In the genomic region with DNA sequence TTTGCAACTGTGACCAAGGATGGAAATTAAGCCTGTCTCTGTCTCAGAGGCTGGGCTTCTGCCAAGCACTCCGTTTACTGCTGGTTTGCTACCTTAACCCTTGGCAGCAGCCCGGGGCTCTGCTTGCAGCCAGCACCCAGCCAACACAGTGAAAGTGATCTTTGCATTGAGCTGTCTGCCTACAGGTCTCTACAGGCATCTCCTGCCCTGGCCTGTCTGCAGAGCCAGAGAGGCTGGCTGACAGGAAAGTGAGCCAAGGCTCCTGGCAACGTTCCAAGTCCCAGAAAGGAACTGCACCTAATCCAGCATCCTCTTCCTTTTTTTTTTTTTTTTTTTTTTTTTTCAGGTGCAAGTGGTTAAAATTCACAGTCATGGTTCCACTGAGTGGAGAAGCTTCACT, we compare ENCODE assay signal across 7 mouse cellular contexts.
DNase-seq lines count a peak whose midpoint lies in the region; ATAC-seq and TF ChIP-seq lines count a peak whose summit lies in the region.

No protein-coding gene starts in this region.

- H3K9ac ChIP-seq in CH12.LX (ENCODE audit: insufficient read depth, low read depth), result peak overlapping the region; percentile 86
- H3K9ac ChIP-seq in embryonic facial prominence, embryonic 11.5 days (replicated peaks; ENCODE audit: low read length), result no peak overlapping the region
- no peak overlapping the region for H3K9ac ChIP-seq in heart, embryonic 12.5 days

- TF ChIP-seq POLR2A in CH12.LX (IDR thresholded peaks at IDR 0.05; ENCODE audit: low read depth, low read length), result no peak

- no peaks in the 10 kb centered on the region for H3K36me3 ChIP-seq in CH12.LX (replicated peaks in 1 of 2; ENCODE audit: control insufficient read depth in 1 of 2, insufficient read depth in 1 of 2, low read length in 1 of 2)
- H3K36me3 ChIP-seq in embryonic facial prominence, embryonic 11.5 days (replicated peaks; ENCODE audit: control insufficient read depth, insufficient read depth, low read depth, low read length), result no peaks in the 10 kb centered on the region
- H3K36me3 ChIP-seq in heart, embryonic 12.5 days, result no peaks in the 10 kb centered on the region

- no peak for TF ChIP-seq EP300 in CH12.LX (IDR thresholded peaks at IDR 0.05; ENCODE audit: low read length)

- DNase-seq in CH12.LX (ENCODE audit: extremely low read depth), result peak; percentile 54
- DNase-seq in adrenal gland, adult (ENCODE audit: inconsistent age in 2 of 2, low spot score in 1 of 2), result peak; percentile 65 to 86
- DNase-seq in embryonic facial prominence, embryonic 11.5 days (ENCODE audit: low spot score), result peak; percentile 73
- DNase-seq in kidney, postnatal 14 days, result peak; percentile 74
- DNase-seq in lung, postnatal 10 days, result peak; percentile 64
- DNase-seq in spleen, postnatal 36 days (ENCODE audit: low spot score in 2 of 2), result peak; percentile 28 to 44

- 35% methylated on average over 3 of the region's 3 CpGs for WGBS in embryonic facial prominence, embryonic 11.5 days
- 17% methylated on average over 3 of the region's 3 CpGs for WGBS in heart, embryonic 12.5 days

- no peaks in the 10 kb centered on the region for H3K9me3 ChIP-seq in CH12.LX (replicated peaks; ENCODE audit: low read length)
- H3K9me3 ChIP-seq in embryonic facial prominence, embryonic 11.5 days (replicated peaks; ENCODE audit: control insufficient read depth, low read length), result no peaks in the 10 kb centered on the region
- no peaks in the 10 kb centered on the region for H3K9me3 ChIP-seq in heart, embryonic 12.5 days (replicated peaks)

- no peaks in the 10 kb centered on the region for H3K27me3 ChIP-seq in CH12.LX (replicated peaks)
- H3K27me3 ChIP-seq in embryonic facial prominence, embryonic 11.5 days (ENCODE audit: control insufficient read depth, insufficient read depth, low read length), result no peaks in the 10 kb centered on the region
- no peaks in the 10 kb centered on the region for H3K27me3 ChIP-seq in heart, embryonic 12.5 days (replicated peaks)

- in situ Hi-C loops in CH12.LX (cut with MboI; ENCODE audit: low pct_ligation_motif_present, low pct_unique_long_range_greater_than_20kb, low sequenced_read_pairs), result no loop called here

- TF ChIP-seq CTCF in CH12.LX (conservative IDR thresholded peaks at IDR 0.05 in 1 of 2, IDR thresholded peaks at IDR 0.05 in 1 of 2; ENCODE audit: low read depth in 2 of 2, low read length in 2 of 2), result no peak

- no peak for ATAC-seq in embryonic facial prominence, embryonic 11.5 days (replicated peaks; ENCODE audit: insufficient number of reproducible peaks, low FRiP score, low TSS enrichment, low read depth)
- ATAC-seq in heart, embryonic 12.5 days (ENCODE audit: insufficient number of reproducible peaks, low FRiP score), result 0 out of 2 replicates have a peak, but pooled peaks have one; percentile 36

- H3K4me2 ChIP-seq in CH12.LX (ENCODE audit: insufficient read depth, low read depth, poor library complexity, severe bottlenecking), result peak overlapping the region; percentile 87
- H3K4me2 ChIP-seq in embryonic facial prominence, embryonic 11.5 days (ENCODE audit: low read depth, low read length), result no peak overlapping the region
- no peak overlapping the region for H3K4me2 ChIP-seq in heart, embryonic 12.5 days

- H3K4me1 ChIP-seq in CH12.LX (ENCODE audit: control insufficient read depth in 1 of 2, insufficient read depth in 2 of 2), result peaks cover 20 to 63% of the 10 kb centered on the region in 2 experiments
- no peaks in the 10 kb centered on the region for H3K4me1 ChIP-seq in embryonic facial prominence, embryonic 11.5 days (ENCODE audit: control insufficient read depth, insufficient read depth, low read length)
- peaks cover 19% of the 10 kb centered on the region for H3K4me1 ChIP-seq in heart, embryonic 12.5 days (replicated peaks)

- peak overlapping the region in 1 of 3 experiments; percentile 53 for H3K4me3 ChIP-seq in CH12.LX (replicated peaks in 1 of 3; ENCODE audit: low read depth in 2 of 3, low read length in 2 of 3, poor library complexity in 1 of 3)
- H3K4me3 ChIP-seq in embryonic facial prominence, embryonic 11.5 days (ENCODE audit: low read depth, low read length), result no peak overlapping the region
- H3K4me3 ChIP-seq in heart, embryonic 12.5 days, result no peak overlapping the region

- peak; percentile 1 for TF ChIP-seq RAD21 in CH12.LX (IDR thresholded peaks at IDR 0.05; ENCODE audit: low read depth, low read length)

- H3K27ac ChIP-seq in CH12.LX (ENCODE audit: insufficient read depth, low read depth), result peak overlapping the region; percentile 99
- H3K27ac ChIP-seq in embryonic facial prominence, embryonic 11.5 days (replicated peaks; ENCODE audit: low read depth, low read length), result no peak overlapping the region
- peak overlapping the region; percentile 2; the same call in 1 of the 2 replicates for H3K27ac ChIP-seq in heart, embryonic 12.5 days (ENCODE audit: poor library complexity, severe bottlenecking)

- no peaks in the 10 kb centered on the region for H3K79me2 ChIP-seq in CH12.LX (replicated peaks; ENCODE audit: control insufficient read depth, extremely low read depth, insufficient read depth, poor library complexity, severe bottlenecking)

- dilution Hi-C loops in CH12.LX (cut with MboI; ENCODE audit: extremely low pct_ligation_motif_present, extremely low pct_unique_long_range_greater_than_20kb, low sequenced_read_pairs), result no loop called here

TF ChIP-seq in CH12.LX, 34 proteins besides CTCF, POLR2A, EP300 and RAD21:
- TF ChIP-seq ZNF384 (IDR thresholded peaks at IDR 0.05; ENCODE audit: low read depth, low read length) (peak; percentile 94), CHD1 (IDR thresholded peaks at IDR 0.05; ENCODE audit: low read depth, low read length) (peak; percentile 92; the same call in 1 of the 2 replicates), MYC (IDR thresholded peaks at IDR 0.05; ENCODE audit: low read depth, low read length) (0 out of 2 replicates have a peak, but pooled peaks have one; percentile 19), TCF12 (IDR thresholded peaks at IDR 0.05; ENCODE audit: low read depth, low read length) (peak; percentile 29; the same call in 1 of the 2 replicates), MAFK (IDR thresholded peaks at IDR 0.05; ENCODE audit: insufficient replicate concordance, low read length) (0 out of 2 replicates have a peak, but pooled peaks have one; percentile 53), MEF2A (IDR thresholded peaks at IDR 0.05; ENCODE audit: borderline replicate concordance, low read depth, low read length) (peak; percentile 64; the same call in 1 of the 2 replicates), USF1 (IDR thresholded peaks at IDR 0.05; ENCODE audit: low read depth, low read length) (no peak), NRF1 (IDR thresholded peaks at IDR 0.05; ENCODE audit: low read depth, low read length) (no peak), TBP (conservative IDR thresholded peaks at IDR 0.05; ENCODE audit: low read depth, low read length) (no peak), IRF4 (IDR thresholded peaks at IDR 0.05; ENCODE audit: low read depth, low read length) (peak; percentile 78), ZC3H11A (IDR thresholded peaks at IDR 0.05; ENCODE audit: low read depth, low read length) (no peak), SIN3A (IDR thresholded peaks at IDR 0.05; ENCODE audit: low read length) (peak; percentile 1; the same call in 1 of the 2 replicates)
